Mouse (Mus musculus) macrophage (primary cell): ENCODE data around the gene Nin. TPM values are rescaled to one million over a fixed set of nuclear protein-coding genes. Genes with fewer than 3 reads are reported as not detected.
"Not testable (repeated sequence)": the region's sequence is repeated elsewhere in the genome, so short reads cannot be mapped to it uniquely, and the experiment has no call there.

ENCODE experiments used
- H3K27ac ChIP-seq: fragments of 350-480 bp; formaldehyde crosslinking; 2 replicates; pipeline ENCODE4 v1.9.0; 2021
- H3K36me3 ChIP-seq: fragments of 350-480 bp; formaldehyde crosslinking; 2 replicates; pipeline ENCODE4 v1.9.0; 2021; ENCODE audit errors: inconsistent target
- H3K4me3 ChIP-seq: fragments of 350-480 bp; formaldehyde crosslinking; 2 replicates; pipeline ENCODE4 v1.9.0; 2021; ENCODE audit errors: inconsistent target
- H3K79me2 ChIP-seq: fragments of 350-480 bp; formaldehyde crosslinking; 2 replicates; pipeline ENCODE4 v1.9.0; 2021; ENCODE audit errors: inconsistent target
- WGBS: methylation state at CpG from one replicate; pipeline ENCODE4 v1.1.7; 2026; ENCODE audit warnings: inconsistent platforms; ENCODE audit not compliant: missing documents; 5-methylcytosine and 5-hydroxymethylcytosine counted together
- polyA plus RNA-seq: library from polyadenylated mRNA; stranded (reverse); fragments of 250-400 nt; gene quantifications from 3 replicates; pipeline ENCODE4 v1.2.4, GENCODE M21; 2018; ENCODE audit warnings: inconsistent platforms
- total RNA-seq, 78 experiments: library from RNA; depleted of rRNA; stranded (reverse); fragments of 250-400 nt; gene quantifications; 1 replicate in 9 of 78; 2 replicates in 24 of 78; 3 replicates in 43 of 78; 4 replicates in 2 of 78; pipeline ENCODE4 v1.2.4; 2018; ENCODE audit warnings: inconsistent platforms in 56 of 78

Gene Nin
- total RNA-seq (2018; cell fraction: chromatin; rRNA removed) = 100 to 1,000 TPM in 10 of 26 experiments, 10 to 100 TPM in 16; 31.8 to 133 (median 88.5) TPM
- total RNA-seq (2018; cell fraction: cytosol; rRNA removed) = 10 to 100 TPM; 17.6 to 37.1 (median 28.2) TPM
- total RNA-seq (2018; cell fraction: nucleus; rRNA removed) = 10 to 100 TPM; 34.0 to 83.1 (median 56.1) TPM
- 14.2 to 22.1 TPM (median 14.3 TPM) in 3 replicates for polyA plus RNA-seq

GRCm38 (mm10) chr12:70113351-70113750, at the start of gene Nin:
Nin (minus strand) TSS chr12:70113717.
- H3K4me3 ChIP-seq = no peak within 1 kb of the TSS
- peaks cover 28% of the 10 kb centered on the region for H3K79me2 ChIP-seq
- 80% methylated on average over 11 of the region's 11 CpGs for WGBS
- no peak within 1 kb of the TSS for H3K27ac ChIP-seq
- no peaks in the 10 kb centered on the region for H3K36me3 ChIP-seq

- H3K4me3 ChIP-seq = no peak overlapping the region
- no peaks in the 10 kb centered on the region for H3K36me3 ChIP-seq
- WGBS = 95% methylated on average over 5 of the region's 5 CpGs
- no peaks in the 10 kb centered on the region for H3K79me2 ChIP-seq
- no peak overlapping the region for H3K27ac ChIP-seq
Observed at GRCm38 (mm10) chr12:70161057-70161456, 47.5 kb upstream of the Nin start.

GRCm38 (mm10) chr12:70157292-70158066, 44.0 kb upstream of the Nin start:
- Histone ChIP-seq H3K79me2 (no peaks in the 10 kb centered on the region), H3K27ac (no peak overlapping the region), H3K4me3 (no peak overlapping the region), H3K36me3 (no peaks in the 10 kb centered on the region)
- 83% methylated on average over 5 of the region's 5 CpGs for WGBS

DNA sequence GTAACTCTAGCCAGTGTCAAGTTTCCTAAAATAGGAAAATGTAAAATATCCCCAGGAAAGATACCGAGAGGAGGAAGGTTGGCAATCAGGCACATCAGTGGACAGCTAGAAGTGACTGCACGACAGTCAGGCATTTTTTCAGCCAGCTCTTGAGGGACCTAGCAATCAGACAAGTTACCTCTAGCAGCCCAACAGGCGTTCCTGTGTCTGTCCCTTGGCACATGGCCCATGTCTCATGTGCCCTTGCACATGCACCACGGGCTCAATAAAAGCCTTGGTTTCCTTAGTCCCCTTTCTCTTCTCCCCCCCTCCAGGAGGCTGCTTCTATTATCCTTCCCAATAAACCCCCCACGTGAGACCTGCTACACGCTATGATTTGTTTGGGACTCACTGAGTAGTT, 42.7 kb upstream of the Nin start:
- Histone ChIP-seq H3K27ac (no peak overlapping the region), H3K36me3 (no peaks in the 10 kb centered on the region), H3K79me2 (no peaks in the 10 kb centered on the region), H3K4me3 (no peak overlapping the region)
- WGBS = 42% methylated on average over 6 of the region's 6 CpGs

- no peaks in the 10 kb centered on the region for H3K36me3 ChIP-seq
- H3K79me2 ChIP-seq = no peaks in the 10 kb centered on the region
- 86% methylated on average over 3 of the region's 3 CpGs for WGBS
- H3K4me3 ChIP-seq = no peak within 1 kb of the TSS
- H3K27ac ChIP-seq = no peak within 1 kb of the TSS
Observed at GRCm38 (mm10) chr12:70153842-70154241, 40.3 kb upstream of the Nin start, which contains the start of gene Abhd12b. Abhd12b (plus strand) TSS chr12:70154142.

DNA sequence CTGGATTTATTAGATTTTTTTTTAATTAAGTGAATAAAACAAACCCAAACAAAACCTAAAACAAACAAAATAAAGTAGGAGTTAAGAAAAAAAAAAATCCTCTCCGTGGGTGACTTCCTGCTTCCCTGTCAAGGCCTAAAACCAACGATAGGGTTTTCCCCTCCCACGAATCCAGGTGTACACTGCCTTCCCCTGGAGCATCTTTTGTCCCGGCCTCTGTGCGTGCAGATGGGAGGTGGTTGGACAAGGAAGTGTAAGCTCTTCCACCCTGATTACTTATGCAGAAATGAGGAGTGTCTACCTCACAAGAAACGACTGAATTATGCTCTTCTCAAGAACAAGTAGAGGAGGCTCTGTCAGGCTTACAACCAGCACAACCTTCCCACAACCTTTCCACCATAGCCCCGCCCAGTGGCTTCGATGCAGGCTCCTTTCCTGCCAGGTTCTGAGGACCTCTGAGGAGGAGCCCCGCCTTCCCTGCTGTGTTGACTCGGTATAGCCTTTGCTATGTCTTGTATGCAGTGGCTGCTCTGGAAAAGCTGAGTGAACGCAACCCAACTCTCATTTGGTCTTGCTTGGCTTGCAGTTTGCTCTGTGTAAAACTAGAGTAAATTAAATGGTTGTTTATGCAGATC, 35.2 kb upstream of the Nin start:
- H3K36me3 ChIP-seq = no peaks in the 10 kb centered on the region
- no peaks in the 10 kb centered on the region for H3K79me2 ChIP-seq
- H3K27ac ChIP-seq = no peak overlapping the region
- peak overlapping the region; percentile 40 for H3K4me3 ChIP-seq
- 22% methylated on average over 11 of the region's 11 CpGs for WGBS

GRCm38 (mm10) chr12:70147986-70148630, 34.6 kb upstream of the Nin start:
- Histone ChIP-seq H3K79me2 (no peaks in the 10 kb centered on the region), H3K27ac (no peak overlapping the region), H3K36me3 (no peaks in the 10 kb centered on the region), H3K4me3 (peak overlapping the region; percentile 40)
- 12% methylated on average over 11 of the region's 13 CpGs for WGBS

- 87% methylated on average over 6 of the region's 6 CpGs for WGBS
- Histone ChIP-seq H3K79me2 (no peaks in the 10 kb centered on the region), H3K36me3 (no peaks in the 10 kb centered on the region), H3K27ac (no peak overlapping the region), H3K4me3 (no peak overlapping the region)
Observed at GRCm38 (mm10) chr12:70145586-70145985, 32.1 kb upstream of the Nin start.

DNA sequence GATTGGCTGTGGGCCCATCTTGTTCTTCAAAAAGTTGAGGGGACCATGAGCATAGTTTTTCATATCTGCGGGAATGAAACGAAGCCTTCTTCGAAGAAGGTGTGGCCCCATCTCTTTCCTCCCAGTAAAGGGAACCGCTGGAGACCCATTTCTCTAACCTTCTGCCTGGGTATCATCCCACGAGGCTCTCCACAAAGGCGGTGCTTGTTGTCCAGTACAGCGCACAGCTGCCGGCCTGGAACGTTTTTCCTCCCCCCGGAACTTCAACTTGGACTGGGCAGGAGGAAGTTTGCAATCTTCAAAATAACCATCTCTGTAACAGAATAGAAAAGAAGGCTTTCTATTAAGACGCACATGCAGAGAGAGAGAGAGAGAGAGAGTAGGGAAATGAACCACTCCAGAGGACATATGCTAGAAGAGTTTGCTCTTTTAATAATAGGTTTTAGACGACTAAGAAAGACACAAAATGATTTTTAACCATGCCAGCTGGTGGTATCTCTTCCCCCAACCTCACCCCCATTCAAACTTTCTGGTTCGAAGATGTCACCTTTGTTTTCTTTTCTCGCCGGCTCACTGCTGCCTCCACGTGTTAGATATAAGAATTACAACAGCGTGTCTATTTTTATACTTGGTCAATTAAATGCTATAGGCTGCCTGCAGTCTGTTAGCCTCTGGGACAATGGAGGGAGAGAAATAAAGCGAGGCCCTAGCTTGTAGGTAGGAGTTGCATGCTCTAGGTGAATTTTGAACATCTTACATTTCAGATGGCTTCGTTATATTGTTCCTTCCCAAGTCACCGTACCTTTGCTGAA, 31.3 kb upstream of the Nin start:
- Histone ChIP-seq H3K27ac (no peak overlapping the region), H3K79me2 (no peaks in the 10 kb centered on the region), H3K36me3 (no peaks in the 10 kb centered on the region), H3K4me3 (no peak overlapping the region)
- 48% methylated on average over 20 of the region's 20 CpGs for WGBS

- not testable (repeated sequence) for H3K4me3 ChIP-seq, H3K36me3 ChIP-seq, H3K27ac ChIP-seq, H3K79me2 ChIP-seq
- 100% methylated on average over 3 of the region's 3 CpGs for WGBS
Observed at GRCm38 (mm10) chr12:70144106-70144587, 30.6 kb upstream of the Nin start.

- H3K36me3 ChIP-seq = no peaks in the 10 kb centered on the region
- WGBS = 76% methylated on average over 5 of the region's 5 CpGs
- no peak overlapping the region for H3K4me3 ChIP-seq
- no peaks in the 10 kb centered on the region for H3K79me2 ChIP-seq
- H3K27ac ChIP-seq = peak overlapping the region; percentile 13; the same call in 1 of the 2 replicates
Observed at GRCm38 (mm10) chr12:70140993-70141576, 27.6 kb upstream of the Nin start.

DNA sequence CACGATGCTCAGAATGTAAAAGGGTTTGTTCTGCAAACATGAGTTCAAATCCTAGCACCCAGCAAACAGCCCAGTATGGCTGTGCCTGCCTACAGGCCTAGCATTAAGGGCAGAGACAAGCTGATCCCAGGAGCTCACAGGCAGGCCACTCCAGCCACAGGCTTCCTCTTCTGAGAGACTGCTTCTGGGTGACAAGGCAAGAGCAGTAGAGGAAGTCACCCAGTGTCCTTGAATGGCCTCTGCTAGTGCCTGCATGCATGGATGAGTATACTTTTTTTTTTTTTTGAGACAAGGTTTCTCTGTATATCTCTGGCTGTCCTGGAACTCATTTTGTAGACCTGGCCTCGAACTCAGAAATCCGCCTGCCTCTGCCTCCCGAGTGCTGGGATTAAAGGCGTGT, 27.0 kb upstream of the Nin start:
- H3K4me3 ChIP-seq = no peak overlapping the region
- 51% methylated on average over 5 of the region's 5 CpGs for WGBS

DNA sequence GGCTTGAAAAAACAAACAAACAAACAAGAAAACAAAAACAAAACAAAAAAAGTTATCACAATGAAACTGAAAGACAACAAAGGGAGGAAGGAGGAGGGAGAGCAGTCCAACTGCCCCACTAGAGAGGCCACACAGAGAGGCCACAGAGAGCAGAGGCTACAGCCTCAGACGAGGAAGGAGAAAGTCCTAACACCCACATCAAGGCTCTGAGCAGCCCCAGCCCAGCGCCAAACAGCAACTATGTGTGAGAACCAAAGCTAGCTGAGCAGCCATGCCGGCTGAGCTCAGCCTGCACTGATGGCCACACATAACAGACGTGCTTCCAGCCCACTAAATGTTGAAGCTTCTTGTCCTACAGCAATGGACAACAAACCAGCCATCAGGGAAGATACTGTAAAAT, 26.4 kb upstream of the Nin start:
- 0 out of 2 replicates have a peak overlapping the region, but pooled peaks have one; percentile 10 for H3K27ac ChIP-seq
- H3K36me3 ChIP-seq = no peaks in the 10 kb centered on the region
- H3K4me3 ChIP-seq = no peak overlapping the region
- no peaks in the 10 kb centered on the region for H3K79me2 ChIP-seq
- WGBS = 66% methylated on average over 4 of the region's 4 CpGs

More for the DNA sequence above, 27.0 kb upstream of the Nin start:
- Histone ChIP-seq H3K79me2 (no peaks in the 10 kb centered on the region), H3K27ac (peak overlapping the region; percentile 13; the same call in 1 of the 2 replicates), H3K36me3 (no peaks in the 10 kb centered on the region)
